Mouse (Mus musculus): ENCODE measurements around the gene Fbxl17. TPM values are rescaled to one million over a fixed set of nuclear protein-coding genes. Genes with fewer than 3 reads are reported as not detected.

The Fbxl17 gene
- polyA plus RNA-seq, 1 experiment from 2014 or later = 13.6 TPM

GRCm38 (mm10) chr17:63287413-63287812, 212.4 kb downstream of the Fbxl17 start:
- H3K9me3 ChIP-seq = no peaks in the 10 kb centered on the region
- H3K9ac ChIP-seq = no peak overlapping the region
- no peak for ATAC-seq (ENCODE audit: low FRiP score, low read depth)
- H3K27me3 ChIP-seq = no peaks in the 10 kb centered on the region
- H3K4me3 ChIP-seq = no peak overlapping the region
- no peaks in the 10 kb centered on the region for H3K36me3 ChIP-seq
- 40% methylated on average over 2 of the region's 2 CpGs for WGBS
- peaks cover 23% of the 10 kb centered on the region for H3K4me1 ChIP-seq (replicated peaks)
- H3K4me2 ChIP-seq = no peak overlapping the region
- no peak overlapping the region for H3K27ac ChIP-seq (replicated peaks)

- Histone ChIP-seq H3K4me1 (replicated peaks) (peaks cover 23% of the 10 kb centered on the region), H3K9ac (no peak overlapping the region), H3K4me2 (no peak overlapping the region), H3K9me3 (no peaks in the 10 kb centered on the region), H3K27me3 (no peaks in the 10 kb centered on the region), H3K4me3 (no peak overlapping the region), H3K36me3 (no peaks in the 10 kb centered on the region), H3K27ac (replicated peaks) (peak overlapping the region; percentile 42; the same call in 1 of the 2 replicates)
- ATAC-seq (ENCODE audit: low FRiP score, low read depth) = peak; percentile 93
- 34% methylated on average over 11 of the region's 11 CpGs for WGBS
Observed at GRCm38 (mm10) chr17:63285265-63285939, 214.4 kb downstream of the Fbxl17 start.

- WGBS = 88% methylated on average over 4 of the region's 4 CpGs
- H3K9ac ChIP-seq = no peak overlapping the region
- no peak overlapping the region for H3K4me3 ChIP-seq
- no peak overlapping the region for H3K27ac ChIP-seq (replicated peaks)
- H3K4me1 ChIP-seq (replicated peaks) = peaks cover 20% of the 10 kb centered on the region
- no peaks in the 10 kb centered on the region for H3K27me3 ChIP-seq
- H3K36me3 ChIP-seq = no peaks in the 10 kb centered on the region
- no peak for ATAC-seq (ENCODE audit: low FRiP score, low read depth)
- H3K9me3 ChIP-seq = no peaks in the 10 kb centered on the region
- no peak overlapping the region for H3K4me2 ChIP-seq
Observed at GRCm38 (mm10) chr17:63284074-63284473, 215.7 kb downstream of the Fbxl17 start.

- H3K4me2 ChIP-seq = no peak overlapping the region
- peaks cover 15% of the 10 kb centered on the region for H3K4me1 ChIP-seq (replicated peaks)
- no peaks in the 10 kb centered on the region for H3K36me3 ChIP-seq
- no peak overlapping the region for H3K4me3 ChIP-seq
- H3K9ac ChIP-seq = no peak overlapping the region
- WGBS = 78% methylated on average over 5 of the region's 5 CpGs
- no peak overlapping the region for H3K27ac ChIP-seq (replicated peaks)
- H3K9me3 ChIP-seq = no peaks in the 10 kb centered on the region
- no peaks in the 10 kb centered on the region for H3K27me3 ChIP-seq
- no peak for ATAC-seq (ENCODE audit: low FRiP score, low read depth)
Observed at GRCm38 (mm10) chr17:63282004-63282403, 217.8 kb downstream of the Fbxl17 start.

- 74% methylated on average over 2 of the region's 2 CpGs for WGBS
- no peak for ATAC-seq (ENCODE audit: low FRiP score, low read depth)
- H3K4me3 ChIP-seq = no peak overlapping the region
- no peak overlapping the region for H3K27ac ChIP-seq (replicated peaks)
- H3K27me3 ChIP-seq = no peaks in the 10 kb centered on the region
- H3K9ac ChIP-seq = no peak overlapping the region
- no peaks in the 10 kb centered on the region for H3K36me3 ChIP-seq
- H3K4me2 ChIP-seq = no peak overlapping the region
- peaks cover 15% of the 10 kb centered on the region for H3K4me1 ChIP-seq (replicated peaks)
- no peaks in the 10 kb centered on the region for H3K9me3 ChIP-seq
Observed at GRCm38 (mm10) chr17:63280990-63281389, 218.8 kb downstream of the Fbxl17 start.

GRCm38 (mm10) chr17:63279144-63279543, 220.7 kb downstream of the Fbxl17 start:
- Histone ChIP-seq H3K27me3 (no peaks in the 10 kb centered on the region), H3K4me2 (no peak overlapping the region), H3K27ac (replicated peaks) (no peak overlapping the region), H3K4me3 (no peak overlapping the region), H3K36me3 (no peaks in the 10 kb centered on the region), H3K9ac (no peak overlapping the region), H3K4me1 (replicated peaks) (no peaks in the 10 kb centered on the region; the same call in 1 of the 2 replicates), H3K9me3 (no peaks in the 10 kb centered on the region)
- WGBS = 73% methylated on average over 4 of the region's 4 CpGs
- no peak for ATAC-seq (ENCODE audit: low FRiP score, low read depth)

- peak; percentile 20; the same call in 1 of the 2 replicates for ATAC-seq (ENCODE audit: low FRiP score, low read depth)
- H3K27ac ChIP-seq (replicated peaks) = no peak overlapping the region
- no peaks in the 10 kb centered on the region for H3K4me1 ChIP-seq (replicated peaks)
Observed at GRCm38 (mm10) chr17:63273353-63273752, 226.5 kb downstream of the Fbxl17 start.

GRCm38 (mm10) chr17:63272914-63273313, 226.9 kb downstream of the Fbxl17 start:
- Histone ChIP-seq H3K4me3 (no peak overlapping the region), H3K27ac (replicated peaks) (no peak overlapping the region), H3K27me3 (no peaks in the 10 kb centered on the region), H3K4me1 (replicated peaks) (no peaks in the 10 kb centered on the region), H3K36me3 (no peaks in the 10 kb centered on the region), H3K4me2 (no peak overlapping the region), H3K9me3 (no peaks in the 10 kb centered on the region), H3K9ac (no peak overlapping the region)
- ATAC-seq (ENCODE audit: low FRiP score, low read depth) = peak; percentile 73; the same call in 1 of the 2 replicates

More at GRCm38 (mm10) chr17:63273353-63273752, 226.5 kb downstream of the Fbxl17 start:
- Histone ChIP-seq H3K9ac (no peak overlapping the region), H3K27me3 (no peaks in the 10 kb centered on the region), H3K4me3 (no peak overlapping the region), H3K9me3 (no peaks in the 10 kb centered on the region), H3K36me3 (no peaks in the 10 kb centered on the region), H3K4me2 (no peak overlapping the region)
- 68% methylated on average over 2 of the region's 2 CpGs for WGBS

GRCm38 (mm10) chr17:63271000-63271399, 228.8 kb downstream of the Fbxl17 start:
- Histone ChIP-seq H3K9ac (no peak overlapping the region), H3K4me2 (no peak overlapping the region), H3K9me3 (no peaks in the 10 kb centered on the region), H3K4me1 (replicated peaks) (no peaks in the 10 kb centered on the region), H3K27me3 (no peaks in the 10 kb centered on the region), H3K36me3 (no peaks in the 10 kb centered on the region), H3K4me3 (no peak overlapping the region), H3K27ac (replicated peaks) (no peak overlapping the region)
- WGBS = 76% methylated on average over 6 of the region's 6 CpGs
- ATAC-seq (ENCODE audit: low FRiP score, low read depth) = no peak

- WGBS = 87% methylated on average over 5 of the region's 5 CpGs
- Histone ChIP-seq H3K36me3 (no peaks in the 10 kb centered on the region), H3K27ac (replicated peaks) (no peak overlapping the region), H3K4me3 (no peak overlapping the region), H3K27me3 (no peaks in the 10 kb centered on the region), H3K9me3 (no peaks in the 10 kb centered on the region), H3K4me2 (no peak overlapping the region), H3K9ac (no peak overlapping the region), H3K4me1 (replicated peaks) (no peaks in the 10 kb centered on the region)
- ATAC-seq (ENCODE audit: low FRiP score, low read depth) = no peak
Observed at GRCm38 (mm10) chr17:63270513-63270912, 229.3 kb downstream of the Fbxl17 start.

- no peak overlapping the region for H3K27ac ChIP-seq (replicated peaks)
- no peaks in the 10 kb centered on the region for H3K36me3 ChIP-seq
- no peak overlapping the region for H3K9ac ChIP-seq
- WGBS = 79% methylated on average over 5 of the region's 5 CpGs
- no peak for ATAC-seq (ENCODE audit: low FRiP score, low read depth)
- H3K27me3 ChIP-seq = no peaks in the 10 kb centered on the region
- no peaks in the 10 kb centered on the region for H3K9me3 ChIP-seq
- H3K4me1 ChIP-seq (replicated peaks) = no peaks in the 10 kb centered on the region
- no peak overlapping the region for H3K4me2 ChIP-seq
- no peak overlapping the region for H3K4me3 ChIP-seq
Observed at GRCm38 (mm10) chr17:63262674-63263073, 237.1 kb downstream of the Fbxl17 start.

GRCm38 (mm10) chr17:63261508-63262141, 238.2 kb downstream of the Fbxl17 start:
- no peaks in the 10 kb centered on the region for H3K27me3 ChIP-seq
- no peaks in the 10 kb centered on the region for H3K9me3 ChIP-seq
- 92% methylated on average over 10 of the region's 10 CpGs for WGBS
- no peak overlapping the region for H3K4me3 ChIP-seq
- no peaks in the 10 kb centered on the region for H3K36me3 ChIP-seq
- no peaks in the 10 kb centered on the region for H3K4me1 ChIP-seq (replicated peaks)
- no peak for ATAC-seq (ENCODE audit: low FRiP score, low read depth)
- H3K9ac ChIP-seq = no peak overlapping the region
- no peak overlapping the region for H3K4me2 ChIP-seq
- H3K27ac ChIP-seq (replicated peaks) = no peak overlapping the region

Measured in hindbrain, embryonic 15.5 days (tissue).